Mouse (Mus musculus) neural tube, embryonic 15.5 days (tissue): ENCODE data around the gene Rab6b. TPM values are rescaled to one million over a fixed set of nuclear protein-coding genes. Genes with fewer than 3 reads are reported as not detected.
"Not testable (repeated sequence)": the region's sequence is repeated elsewhere in the genome, so short reads cannot be mapped to it uniquely, and the experiment has no call there.

Experiments
- ATAC-seq: fragments of 200-750 bp; cut with Nextera tagmentation; 2 replicates; pipeline ENCODE4 v1.8.0; 2017; ENCODE audit warnings: mild to moderate bottlenecking, moderate TSS enrichment, moderate library complexity; ENCODE audit not compliant: low FRiP score
- H3K27ac ChIP-seq: fragments of 300-500 bp; sonication (generic); replicated peaks from 2 replicates; pipeline ENCODE4 v1.5.1; 2015; ENCODE audit warnings: mild to moderate bottlenecking, inconsistent platforms
- H3K27me3 ChIP-seq: fragments of 300-500 bp; sonication (generic); replicated peaks from 2 replicates; pipeline ENCODE4 v1.6.1; 2015; ENCODE audit warnings: inconsistent platforms
- H3K36me3 ChIP-seq: fragments of 300-500 bp; sonication (generic); 2 replicates; pipeline ENCODE4 v1.6.1; 2015; ENCODE audit warnings: inconsistent platforms
- H3K4me1 ChIP-seq: fragments of 300-500 bp; sonication (generic); 2 replicates; pipeline ENCODE4 v1.6.1; 2015; ENCODE audit warnings: inconsistent platforms
- H3K4me2 ChIP-seq: fragments of 300-500 bp; sonication (generic); 2 replicates; pipeline ENCODE4 v1.6.1; 2015; ENCODE audit warnings: inconsistent platforms, mild to moderate bottlenecking, moderate library complexity
- H3K4me3 ChIP-seq: fragments of 300-500 bp; sonication (generic); replicated peaks from 2 replicates; pipeline ENCODE4 v1.5.1; 2015; ENCODE audit warnings: mild to moderate bottlenecking, inconsistent platforms
- H3K9ac ChIP-seq: fragments of 300-500 bp; sonication (generic); replicated peaks from 2 replicates; pipeline ENCODE4 v1.6.1; 2015; ENCODE audit warnings: mild to moderate bottlenecking, inconsistent platforms
- H3K9me3 ChIP-seq: fragments of 300-500 bp; sonication (generic); replicated peaks from 2 replicates; pipeline ENCODE4 v1.6.1; 2016; ENCODE audit warnings: inconsistent platforms
- WGBS: fragments of 180-500 bp; shearing (Covaris S2); methylation state at CpG from one replicate; pipeline ENCODE4 v1.1.7; 2015; ENCODE audit warnings: mixed read lengths; 5-methylcytosine and 5-hydroxymethylcytosine counted together
- polyA plus RNA-seq: library from polyadenylated mRNA; unstranded; fragments of >200 nt; fragmentation: Nextera tagmentation; extraction: Ambion mirVana; gene quantifications from 2 replicates; pipeline ENCODE4 v1.2.1, GENCODE M21; 2015

Gene Rab6b
- polyA plus RNA-seq, 1 experiment from 2014 or later = 117 TPM

GRCm38 (mm10) chr9:103146257-103146656 is 34.7 kb downstream of the Rab6b start:
- Histone ChIP-seq H3K9me3 (no peaks in the 10 kb centered on the region), H3K27ac (peak overlapping the region; percentile 75), H3K36me3 (peaks cover 16% of the 10 kb centered on the region; the same call in 1 of the 2 replicates), H3K4me2 (no peak overlapping the region), H3K9ac (no peak overlapping the region), H3K4me1 (peaks cover 54% of the 10 kb centered on the region), H3K27me3 (no peaks in the 10 kb centered on the region), H3K4me3 (no peak overlapping the region)
- 44% methylated on average over 10 of the region's 10 CpGs for WGBS
- ATAC-seq = peak; percentile 28; the same call in 1 of the 2 replicates

GRCm38 (mm10) chr9:103146703-103147102 is 35.1 kb downstream of the Rab6b start:
- Histone ChIP-seq H3K4me2 (peak overlapping the region; percentile 17; the same call in 1 of the 2 replicates), H3K27me3 (no peaks in the 10 kb centered on the region), H3K27ac (peak overlapping the region; percentile 75), H3K9ac (no peak overlapping the region), H3K4me3 (no peak overlapping the region), H3K4me1 (peaks cover 54% of the 10 kb centered on the region), H3K9me3 (no peaks in the 10 kb centered on the region), H3K36me3 (peaks cover 13% of the 10 kb centered on the region; the same call in 1 of the 2 replicates)
- peak; percentile 60; the same call in 1 of the 2 replicates for ATAC-seq
- 11% methylated on average over 9 of the region's 9 CpGs for WGBS

- Histone ChIP-seq H3K27me3 (no peaks in the 10 kb centered on the region), H3K4me3 (no peak overlapping the region), H3K4me1 (peaks cover 54% of the 10 kb centered on the region), H3K27ac (peak overlapping the region; percentile 75), H3K36me3 (peaks cover 13% of the 10 kb centered on the region; the same call in 1 of the 2 replicates), H3K9me3 (no peaks in the 10 kb centered on the region), H3K4me2 (peak overlapping the region; percentile 17), H3K9ac (no peak overlapping the region)
- peak; percentile 68 for ATAC-seq
- WGBS = 17% methylated on average over 13 of the region's 13 CpGs
Measured at GRCm38 (mm10) chr9:103147103-103147502, 35.5 kb downstream of the Rab6b start.

- no peak overlapping the region for H3K4me3 ChIP-seq
- H3K9ac ChIP-seq = no peak overlapping the region
- H3K4me2 ChIP-seq = no peak overlapping the region
- peak overlapping the region; percentile 25; the same call in 1 of the 2 replicates for H3K27ac ChIP-seq
- no peaks in the 10 kb centered on the region for H3K9me3 ChIP-seq
- no peaks in the 10 kb centered on the region for H3K36me3 ChIP-seq
- 83% methylated on average over 12 of the region's 12 CpGs for WGBS
- peaks cover 60% of the 10 kb centered on the region for H3K4me1 ChIP-seq
- no peaks in the 10 kb centered on the region for H3K27me3 ChIP-seq
- no peak for ATAC-seq
Measured at GRCm38 (mm10) chr9:103149074-103149799, 37.6 kb downstream of the Rab6b start.

- Histone ChIP-seq H3K27ac (peak overlapping the region; percentile 68), H3K9me3 (no peaks in the 10 kb centered on the region), H3K4me3 (no peak overlapping the region), H3K27me3 (no peaks in the 10 kb centered on the region), H3K36me3 (no peaks in the 10 kb centered on the region), H3K9ac (no peak overlapping the region), H3K4me1 (peaks cover 22% of the 10 kb centered on the region), H3K4me2 (no peak overlapping the region)
- ATAC-seq = peak; percentile 64
- WGBS = 26% methylated on average over 5 of the region's 5 CpGs
Measured at GRCm38 (mm10) chr9:103153286-103153685, 41.7 kb downstream of the Rab6b start.

- Histone ChIP-seq H3K27me3 (no peaks in the 10 kb centered on the region), H3K36me3 (0 out of 2 replicates have a peak, but pooled peaks cover 9% of the 10 kb centered on the region), H3K4me1 (peaks cover 14% of the 10 kb centered on the region), H3K4me3 (no peak overlapping the region), H3K27ac (no peak overlapping the region), H3K4me2 (no peak overlapping the region), H3K9me3 (no peaks in the 10 kb centered on the region), H3K9ac (no peak overlapping the region)
- 94% methylated on average over 2 of the region's 2 CpGs for WGBS
- no peak for ATAC-seq
Measured at GRCm38 (mm10) chr9:103154568-103154967, 43.0 kb downstream of the Rab6b start.

DNA sequence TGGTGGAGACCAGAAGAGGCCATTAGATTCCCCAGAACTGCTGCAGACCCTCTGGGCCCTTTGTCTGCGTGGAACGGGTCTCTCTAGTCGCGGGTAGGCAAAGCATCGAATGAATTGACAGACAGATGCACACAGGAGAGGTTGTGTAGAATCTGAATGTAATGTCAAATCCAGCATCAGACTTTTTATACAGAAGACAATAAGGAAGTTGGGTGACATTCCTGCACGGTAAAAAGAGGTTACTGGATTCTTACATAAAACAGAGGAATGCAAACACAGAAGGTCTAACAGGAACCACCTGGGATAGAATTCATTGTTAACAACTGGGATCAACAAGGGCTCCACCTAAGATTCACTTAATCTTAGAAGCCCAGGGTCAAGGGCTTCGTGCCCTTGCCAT is 43.6 kb downstream of the Rab6b start:
- WGBS = 91% methylated on average over 7 of the region's 7 CpGs
- not testable (repeated sequence) for H3K36me3 ChIP-seq, H3K4me2 ChIP-seq, H3K9me3 ChIP-seq, H3K27ac ChIP-seq, H3K27me3 ChIP-seq, H3K4me3 ChIP-seq, H3K9ac ChIP-seq, ATAC-seq
- peaks cover 14% of the 10 kb centered on the region for H3K4me1 ChIP-seq

GRCm38 (mm10) chr9:103163806-103164205 is 52.2 kb downstream of the Rab6b start:
- Histone ChIP-seq H3K9me3 (no peaks in the 10 kb centered on the region), H3K9ac (no peak overlapping the region), H3K4me2 (no peak overlapping the region), H3K27me3 (no peaks in the 10 kb centered on the region), H3K4me1 (peaks cover 3% of the 10 kb centered on the region; the same call in 1 of the 2 replicates), H3K4me3 (no peak overlapping the region), H3K36me3 (peaks cover 70% of the 10 kb centered on the region), H3K27ac (no peak overlapping the region)
- ATAC-seq = no peak
- WGBS = 77% methylated on average over 15 of the region's 15 CpGs

DNA sequence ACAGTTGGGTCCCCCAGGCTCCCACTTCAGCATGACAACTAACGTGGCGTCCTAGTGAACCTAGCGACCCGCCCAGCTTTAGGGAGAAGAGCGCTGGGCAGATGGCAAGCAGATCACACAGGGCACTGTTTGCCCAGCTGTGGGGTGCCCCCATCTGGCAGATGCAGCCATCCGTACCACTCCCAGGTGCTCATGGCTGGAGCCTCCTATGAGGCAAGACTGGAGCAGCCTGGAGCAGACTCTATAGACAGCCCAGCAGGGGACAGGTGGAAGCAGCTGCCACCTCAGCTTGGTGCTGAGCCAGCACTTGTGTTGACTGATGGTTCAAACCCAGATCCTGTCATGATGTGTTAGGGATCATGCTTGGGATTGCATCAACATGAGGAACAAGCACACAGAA is 56.5 kb downstream of the Rab6b start:
- no peaks in the 10 kb centered on the region for H3K9me3 ChIP-seq
- H3K27ac ChIP-seq = no peak overlapping the region
- peaks cover 68% of the 10 kb centered on the region for H3K36me3 ChIP-seq
- 0 out of 2 replicates have a peak, but pooled peaks have one; percentile 18 for ATAC-seq
- H3K27me3 ChIP-seq = no peaks in the 10 kb centered on the region
- no peak overlapping the region for H3K9ac ChIP-seq
- H3K4me1 ChIP-seq = peaks cover 3% of the 10 kb centered on the region; the same call in 1 of the 2 replicates
- H3K4me3 ChIP-seq = no peak overlapping the region
- WGBS = 58% methylated on average over 6 of the region's 6 CpGs
- H3K4me2 ChIP-seq = no peak overlapping the region

GRCm38 (mm10) chr9:103168771-103169170 is 57.2 kb downstream of the Rab6b start:
- H3K36me3 ChIP-seq = peaks cover 65% of the 10 kb centered on the region
- H3K4me2 ChIP-seq = no peak overlapping the region
- H3K9ac ChIP-seq = no peak overlapping the region

GRCm38 (mm10) chr9:103174771-103175519 is 63.4 kb downstream of the Rab6b start:
- Histone ChIP-seq H3K9ac (no peak overlapping the region), H3K4me2 (no peak overlapping the region), H3K9me3 (no peaks in the 10 kb centered on the region), H3K4me3 (no peak overlapping the region), H3K27me3 (no peaks in the 10 kb centered on the region), H3K27ac (no peak overlapping the region), H3K4me1 (peaks cover under 1% of the 10 kb centered on the region; the same call in 1 of the 2 replicates), H3K36me3 (peaks cover 43% of the 10 kb centered on the region)
- 48% methylated on average over 6 of the region's 6 CpGs for WGBS
- no peak for ATAC-seq

More at GRCm38 (mm10) chr9:103168771-103169170, 57.2 kb downstream of the Rab6b start:
- ATAC-seq = no peak
- Histone ChIP-seq H3K4me3 (no peak overlapping the region), H3K27me3 (no peaks in the 10 kb centered on the region), H3K27ac (no peak overlapping the region), H3K9me3 (no peaks in the 10 kb centered on the region), H3K4me1 (peaks cover 3% of the 10 kb centered on the region; the same call in 1 of the 2 replicates)
- whole genome bisulfite sequencing = 72% methylated on average over 7 of the region's 7 CpGs
